Mouse (Mus musculus): ENCODE measurements around the gene Usp15. TPM values are rescaled to one million over a fixed set of nuclear protein-coding genes. Genes with fewer than 3 reads are reported as not detected.
A peak's percentile ranks its signal among the peaks of the same experiment; 100 is the strongest.

Gene Usp15
- total RNA-seq, 2 experiments from 2014 or later, result 90.1 to 90.4 TPM

- DNase-seq (ENCODE audit: low spot score in 2 of 2), result no peak
Measured at GRCm38 (mm10) chr10:123110548-123110947, 86.2 kb downstream of the Usp15 start.

- DNase-seq (ENCODE audit: low spot score in 2 of 2), result peak in 1 of 2 experiments; percentile 30
Measured at GRCm38 (mm10) chr10:123108527-123108926, 88.3 kb downstream of the Usp15 start.

DNA sequence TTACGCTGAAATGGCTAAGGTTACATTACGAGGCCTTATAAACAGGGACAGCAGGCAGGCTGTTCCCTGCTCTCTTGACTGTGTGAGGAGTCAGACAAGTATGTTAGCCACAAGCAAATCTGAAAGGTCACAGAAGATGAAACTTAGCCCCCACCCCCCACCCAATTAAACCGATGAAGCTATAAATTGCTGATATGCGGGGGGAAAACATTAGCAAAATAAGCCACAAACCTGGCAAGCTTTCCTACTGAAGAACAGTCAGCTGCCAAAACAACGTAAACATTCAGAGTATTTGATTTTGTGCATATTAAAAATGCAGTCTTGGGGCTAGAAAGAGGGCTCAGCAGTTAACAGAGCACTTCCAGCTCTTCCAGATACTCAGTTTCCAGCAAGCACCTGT, 88.7 kb downstream of the Usp15 start:
- DNase-seq (ENCODE audit: low spot score in 2 of 2), result no peak

GRCm38 (mm10) chr10:123101303-123101702, 95.5 kb downstream of the Usp15 start:
- DNase-seq (ENCODE audit: low spot score in 2 of 2), result no peak

- no peak for DNase-seq (ENCODE audit: low spot score in 2 of 2)
Measured at GRCm38 (mm10) chr10:123100584-123100983, 96.2 kb downstream of the Usp15 start.

DNA sequence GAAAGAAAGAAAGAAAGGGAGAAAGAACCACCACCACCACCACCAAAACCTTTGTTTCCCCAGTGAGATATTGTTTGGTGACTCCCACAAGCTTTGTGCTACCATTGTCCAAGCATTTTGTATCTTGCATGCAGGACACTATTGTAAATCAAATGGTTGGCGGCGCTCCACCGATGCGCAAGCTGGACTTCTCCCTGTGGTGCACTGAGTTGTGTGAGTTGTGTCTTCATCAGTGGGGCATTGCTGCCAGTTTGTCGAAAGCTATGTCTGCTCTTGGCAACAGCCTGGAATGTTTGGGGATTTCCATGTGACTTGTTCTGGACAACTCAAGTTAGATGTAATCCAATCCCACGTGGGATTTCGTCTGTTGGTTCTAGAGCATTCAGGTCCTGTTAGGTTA, 102.3 kb downstream of the Usp15 start:
- no peak for DNase-seq (ENCODE audit: low spot score in 2 of 2)

- DNase-seq (ENCODE audit: low spot score in 2 of 2), result no peak
Measured at GRCm38 (mm10) chr10:123092577-123092976, 104.2 kb downstream of the Usp15 start.

- DNase-seq (ENCODE audit: low spot score in 2 of 2), result peak in 1 of 2 experiments; percentile 73
Measured at GRCm38 (mm10) chr10:123091737-123092136, 105.1 kb downstream of the Usp15 start.

DNA sequence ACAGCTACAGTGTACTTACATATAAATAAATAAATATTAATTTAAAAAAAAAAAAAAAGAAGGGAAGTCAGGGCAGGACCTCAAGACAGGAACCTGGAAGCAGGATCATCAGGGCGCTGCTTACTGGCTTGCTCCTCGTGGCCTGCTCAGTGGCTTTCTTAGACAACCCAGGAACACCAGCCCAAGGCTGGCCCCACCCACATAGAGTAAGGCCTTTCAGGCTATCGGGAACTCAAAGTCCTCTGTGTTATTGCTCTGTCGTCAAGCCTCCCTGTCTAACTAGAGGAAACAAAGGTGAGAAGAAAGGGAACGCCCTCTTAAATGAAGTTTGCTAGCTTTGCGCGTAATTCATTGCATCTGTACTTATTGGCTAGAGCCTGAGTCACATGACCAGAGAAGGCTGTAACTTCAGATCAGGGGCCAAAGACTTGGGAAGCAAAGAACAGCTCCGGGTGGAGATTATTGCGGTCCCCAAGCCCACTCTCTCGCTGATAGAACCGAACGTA, 107.3 kb downstream of the Usp15 start:
- no peak for DNase-seq (ENCODE audit: low spot score in 2 of 2)

GRCm38 (mm10) chr10:123086847-123087246, 109.9 kb downstream of the Usp15 start:
- DNase-seq (ENCODE audit: low spot score in 2 of 2), result no peak

DNA sequence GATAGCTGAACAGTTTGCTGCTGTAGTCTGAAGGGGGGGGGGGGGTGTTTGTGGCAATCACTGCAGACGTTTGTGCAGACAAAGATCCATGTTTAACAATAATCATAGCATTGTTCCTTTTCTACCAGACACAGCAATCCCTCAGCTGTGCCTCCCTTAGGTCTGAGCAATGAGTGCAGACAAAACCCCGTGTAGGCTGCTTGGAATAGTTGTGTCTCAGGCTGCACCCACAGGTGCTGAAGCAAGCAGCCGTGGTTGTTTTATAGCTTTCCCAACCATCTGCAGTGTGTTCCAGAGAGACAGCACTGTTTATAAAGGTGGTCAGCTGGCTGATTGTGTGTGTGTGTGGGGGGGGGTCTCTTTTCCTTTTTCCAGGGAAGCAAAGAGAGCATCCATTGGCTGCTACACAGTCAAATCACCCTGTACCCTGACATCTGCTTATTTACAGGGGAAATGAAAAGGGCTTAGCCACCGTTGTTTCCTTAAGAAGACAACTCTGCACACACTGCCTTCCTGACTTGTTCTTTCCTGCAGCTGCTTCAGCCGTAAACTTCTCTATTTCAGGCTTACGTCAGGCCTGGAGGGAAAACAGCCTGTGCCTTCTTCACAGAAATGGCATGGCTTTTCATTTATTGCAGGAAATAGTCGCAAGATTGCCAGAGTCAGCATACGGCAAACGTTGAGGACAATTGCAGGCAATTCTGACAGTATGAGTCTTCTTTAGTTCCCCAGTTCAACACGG, 111.7 kb downstream of the Usp15 start:
- peak; percentile 14 to 32 for DNase-seq (ENCODE audit: low spot score in 2 of 2)

GRCm38 (mm10) chr10:123084307-123084706, 112.5 kb downstream of the Usp15 start:
- no peak for DNase-seq (ENCODE audit: low spot score in 2 of 2)

DNA sequence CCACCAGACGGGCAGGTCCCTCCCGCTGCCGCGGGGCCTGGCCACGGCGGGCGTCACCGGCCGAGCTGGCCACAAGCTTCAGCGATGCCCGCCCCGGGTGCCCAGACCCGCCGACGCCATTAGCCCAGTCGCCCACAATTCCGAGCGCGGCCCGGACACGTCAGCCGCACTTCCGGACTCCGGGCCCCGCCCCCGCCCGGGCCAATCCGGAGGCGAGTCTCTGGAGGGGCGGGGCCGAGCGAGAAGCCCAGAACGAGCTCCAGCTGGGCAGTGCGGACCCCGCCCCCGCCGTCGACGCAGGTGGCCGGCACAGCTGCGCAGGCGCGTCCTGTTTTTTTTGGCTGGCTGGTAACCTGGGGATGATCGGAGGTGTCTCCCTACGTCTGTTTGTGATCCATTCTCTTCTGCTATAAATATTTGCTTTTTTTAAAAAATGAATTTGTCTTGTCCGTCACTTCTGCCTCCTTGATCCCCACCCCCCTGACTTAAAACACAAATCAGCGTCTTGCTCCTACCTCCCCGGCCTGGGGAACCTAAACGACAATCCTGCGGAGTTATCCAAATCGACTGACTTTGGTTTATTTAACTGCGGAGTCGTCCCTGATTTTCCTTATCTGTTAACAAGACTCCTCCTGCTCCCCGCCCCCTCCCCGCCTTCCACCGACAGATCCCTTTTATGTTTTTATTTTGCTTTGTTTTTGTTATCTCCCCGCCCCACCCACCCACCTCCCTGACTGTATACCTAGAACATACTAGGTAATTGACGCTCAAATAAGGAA, 120.4 kb downstream of the Usp15 start, which contains the start of gene Mon2:
TSS of gene Mon2 (minus strand) at position 261 of the 779 bp plus-strand sequence.
- DNase-seq (ENCODE audit: low spot score in 2 of 2), result peak; percentile 94 to 97

DNA sequence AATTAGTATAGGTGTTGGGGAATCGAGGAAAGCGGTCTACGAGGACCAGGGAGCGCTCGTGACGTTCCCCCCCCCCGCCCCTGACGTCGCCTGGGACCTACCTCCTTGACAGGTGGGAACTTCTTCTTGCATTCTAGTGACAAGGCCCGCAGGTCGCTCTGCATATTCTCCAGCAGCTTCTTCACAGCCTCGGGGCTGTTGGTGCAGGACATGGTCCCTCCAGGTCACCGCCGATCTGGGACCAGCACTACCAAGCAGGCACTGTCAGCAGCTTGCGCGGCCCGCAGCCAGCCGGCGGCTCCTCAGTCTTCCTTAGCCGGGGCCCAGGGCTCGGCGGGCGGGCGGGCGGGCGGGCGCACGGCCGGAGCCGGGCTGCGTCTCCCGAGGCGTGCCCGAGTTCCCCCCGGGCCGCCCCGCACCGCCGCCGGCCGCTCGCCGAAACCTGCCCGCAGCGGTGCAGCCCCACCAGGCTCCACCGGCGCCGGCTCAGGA, 121.0 kb downstream of the Usp15 start:
- DNase-seq (ENCODE audit: low spot score in 2 of 2), result peak in 1 of 2 experiments; percentile 13

DNA sequence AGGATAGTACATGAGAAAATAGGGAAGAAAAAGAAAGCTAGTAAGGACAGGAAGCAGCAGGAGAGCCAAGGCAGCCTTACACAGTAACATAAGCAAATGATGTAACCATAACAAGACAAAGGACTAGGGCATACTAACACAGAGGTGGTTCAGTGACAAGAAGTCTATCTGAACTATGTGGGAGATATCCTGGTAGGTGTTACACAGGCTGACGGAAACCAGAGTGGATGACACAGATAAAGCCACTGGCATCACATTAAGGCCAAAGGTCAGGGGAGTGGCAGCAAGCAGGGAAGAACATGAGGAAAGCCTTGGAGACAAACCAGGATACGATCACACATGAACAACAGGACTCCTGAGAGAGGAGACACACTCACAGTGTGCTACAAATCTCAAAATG, 124.8 kb downstream of the Usp15 start:
- no peak for DNase-seq (ENCODE audit: low spot score in 2 of 2)

GRCm38 (mm10) chr10:123063021-123063420, 133.8 kb downstream of the Usp15 start:
- DNase-seq (ENCODE audit: low spot score in 2 of 2), result no peak

DNA sequence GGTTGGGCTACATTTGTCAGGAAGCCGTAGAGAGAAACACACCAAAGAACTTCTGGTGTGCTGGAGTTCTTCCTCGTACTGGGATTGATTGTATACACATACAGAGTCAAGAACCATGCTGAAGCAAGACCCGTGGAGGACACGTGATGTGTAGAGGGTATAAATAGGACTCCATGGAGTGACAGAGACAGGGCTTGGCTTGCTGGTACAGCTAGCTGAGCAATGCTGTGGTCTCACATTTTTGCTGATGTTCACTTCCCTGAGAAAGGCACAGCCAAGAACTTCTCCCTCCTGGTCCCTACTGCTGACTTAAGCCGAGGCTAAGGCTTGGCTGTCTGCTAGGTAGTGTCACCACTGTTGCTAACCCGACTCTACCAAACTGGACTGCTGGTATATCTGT, 136.0 kb downstream of the Usp15 start:
- no peak for DNase-seq (ENCODE audit: low spot score in 2 of 2)

GRCm38 (mm10) chr10:123057082-123057481, 139.7 kb downstream of the Usp15 start:
- DNase-seq (ENCODE audit: low spot score in 2 of 2), result no peak

GRCm38 (mm10) chr10:123056463-123056862, 140.3 kb downstream of the Usp15 start:
- no peak for DNase-seq (ENCODE audit: low spot score in 2 of 2)

GRCm38 (mm10) chr10:123055205-123056000, 141.4 kb downstream of the Usp15 start:
- no peak for DNase-seq (ENCODE audit: low spot score in 2 of 2)

Measured in layer of hippocampus, adult 18-20 months (tissue).